Mouse (Mus musculus): Measurements from ENCODE around the gene Atp2b2. TPM values are rescaled to one million over a fixed set of nuclear protein-coding genes. Genes with fewer than 3 reads are reported as not detected.

Atp2b2 gene
- polyA plus RNA-seq, 1 experiment from 2014 or later: 1.2 TPM

DNA sequence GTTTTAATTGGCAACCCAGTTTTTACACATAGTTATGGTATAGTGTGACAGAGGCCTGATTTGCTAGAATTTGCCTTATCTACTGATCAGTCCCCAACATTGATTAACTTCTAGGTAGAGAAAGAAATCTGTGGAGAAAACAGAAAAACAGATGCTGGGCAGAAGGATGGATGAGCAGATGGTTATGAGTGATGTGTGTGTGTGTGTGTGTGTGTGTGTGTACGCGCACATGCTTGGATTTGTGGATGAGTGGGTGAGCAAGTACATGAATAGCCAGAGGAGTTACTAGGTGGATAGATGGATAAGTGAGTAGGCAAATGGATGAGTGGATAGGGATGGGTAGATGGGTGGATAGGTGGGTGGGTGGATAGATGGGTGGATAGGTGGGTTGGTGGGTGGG, 20.7 kb upstream of the Atp2b2 start:
- WGBS: 89% methylated on average over 2 of the region's 2 CpGs
- ATAC-seq (replicated peaks; ENCODE audit: low FRiP score, low TSS enrichment, low read depth): no peak
- H3K9me3 ChIP-seq (ENCODE audit: control insufficient read depth, low read length): no peaks in the 10 kb centered on the region

DNA sequence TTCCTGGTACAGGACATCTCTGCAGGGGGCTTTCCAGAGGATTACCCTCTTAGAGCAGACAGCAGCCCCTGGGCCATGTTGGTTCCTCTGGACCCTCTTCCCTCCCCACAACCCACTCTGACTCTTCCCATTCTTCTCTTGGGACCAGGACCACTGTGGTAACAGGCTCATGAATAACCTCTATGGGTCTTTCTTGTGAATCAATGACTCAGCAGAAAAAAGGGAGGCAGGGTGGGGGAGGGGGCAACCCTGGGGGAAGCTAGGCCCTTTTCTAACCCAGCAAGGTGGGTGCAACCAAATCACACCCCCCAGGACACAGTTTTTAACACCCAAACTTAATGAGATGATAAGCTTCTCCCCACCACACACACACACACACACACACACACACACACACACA, 20.3 kb upstream of the Atp2b2 start:
- no peaks in the 10 kb centered on the region for H3K36me3 ChIP-seq (ENCODE audit: control insufficient read depth, insufficient read depth, low read length)
- no peak overlapping the region for H3K9ac ChIP-seq (ENCODE audit: low read length)
- H3K4me2 ChIP-seq (ENCODE audit: low read length): no peak overlapping the region
- H3K4me1 ChIP-seq (replicated peaks; ENCODE audit: control insufficient read depth, insufficient read depth, low read length): no peaks in the 10 kb centered on the region
- no peaks in the 10 kb centered on the region for H3K27me3 ChIP-seq (replicated peaks; ENCODE audit: control insufficient read depth, insufficient read depth, low read length)
- H3K9me3 ChIP-seq (ENCODE audit: control insufficient read depth, low read length): no peaks in the 10 kb centered on the region
- H3K27ac ChIP-seq (ENCODE audit: low read depth): no peak overlapping the region
- no peak for ATAC-seq (replicated peaks; ENCODE audit: low FRiP score, low TSS enrichment, low read depth)
- no peak for DNase-seq (ENCODE audit: low spot score)
- H3K4me3 ChIP-seq (ENCODE audit: low read depth, low read length): no peak overlapping the region

More for the DNA sequence above, 20.7 kb upstream of the Atp2b2 start:
- Histone ChIP-seq H3K4me1 (replicated peaks; ENCODE audit: control insufficient read depth, insufficient read depth, low read length) (no peaks in the 10 kb centered on the region), H3K36me3 (ENCODE audit: control insufficient read depth, insufficient read depth, low read length) (no peaks in the 10 kb centered on the region), H3K4me2 (ENCODE audit: low read length) (no peak overlapping the region), H3K4me3 (ENCODE audit: low read depth, low read length) (no peak overlapping the region), H3K27ac (ENCODE audit: low read depth) (no peak overlapping the region), H3K9ac (ENCODE audit: low read length) (no peak overlapping the region), H3K27me3 (replicated peaks; ENCODE audit: control insufficient read depth, insufficient read depth, low read length) (no peaks in the 10 kb centered on the region)
- no peak for DNase-seq (ENCODE audit: low spot score)

DNA sequence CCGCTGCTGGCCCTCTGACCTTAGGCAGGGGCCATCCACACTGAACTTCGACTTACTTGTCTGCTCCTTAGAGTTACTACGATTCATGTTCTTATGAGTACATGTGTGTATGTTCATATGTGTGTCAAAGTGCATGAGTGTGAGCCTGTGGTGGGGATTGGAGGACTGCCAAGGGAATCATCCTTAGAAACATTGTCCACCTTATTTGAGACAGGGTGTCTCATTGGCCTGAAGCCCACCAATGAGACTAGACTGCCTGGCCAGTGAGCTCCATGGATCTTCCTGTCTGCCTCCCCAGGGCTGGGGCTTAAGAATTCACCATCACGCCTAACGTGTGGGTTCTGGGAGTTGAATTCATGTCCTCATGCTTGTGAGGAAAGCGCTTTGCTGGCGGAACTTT, 16.8 kb upstream of the Atp2b2 start:
- Histone ChIP-seq H3K4me1 (replicated peaks; ENCODE audit: control insufficient read depth, insufficient read depth, low read length) (no peaks in the 10 kb centered on the region), H3K9me3 (ENCODE audit: control insufficient read depth, low read length) (no peaks in the 10 kb centered on the region), H3K4me2 (ENCODE audit: low read length) (no peak overlapping the region), H3K27ac (ENCODE audit: low read depth) (no peak overlapping the region), H3K27me3 (replicated peaks; ENCODE audit: control insufficient read depth, insufficient read depth, low read length) (no peaks in the 10 kb centered on the region), H3K36me3 (ENCODE audit: control insufficient read depth, insufficient read depth, low read length) (no peaks in the 10 kb centered on the region), H3K4me3 (ENCODE audit: low read depth, low read length) (no peak overlapping the region), H3K9ac (ENCODE audit: low read length) (no peak overlapping the region)
- no peak for DNase-seq (ENCODE audit: low spot score)
- ATAC-seq (replicated peaks; ENCODE audit: low FRiP score, low TSS enrichment, low read depth): no peak
- 78% methylated on average over 7 of the region's 7 CpGs for WGBS

DNA sequence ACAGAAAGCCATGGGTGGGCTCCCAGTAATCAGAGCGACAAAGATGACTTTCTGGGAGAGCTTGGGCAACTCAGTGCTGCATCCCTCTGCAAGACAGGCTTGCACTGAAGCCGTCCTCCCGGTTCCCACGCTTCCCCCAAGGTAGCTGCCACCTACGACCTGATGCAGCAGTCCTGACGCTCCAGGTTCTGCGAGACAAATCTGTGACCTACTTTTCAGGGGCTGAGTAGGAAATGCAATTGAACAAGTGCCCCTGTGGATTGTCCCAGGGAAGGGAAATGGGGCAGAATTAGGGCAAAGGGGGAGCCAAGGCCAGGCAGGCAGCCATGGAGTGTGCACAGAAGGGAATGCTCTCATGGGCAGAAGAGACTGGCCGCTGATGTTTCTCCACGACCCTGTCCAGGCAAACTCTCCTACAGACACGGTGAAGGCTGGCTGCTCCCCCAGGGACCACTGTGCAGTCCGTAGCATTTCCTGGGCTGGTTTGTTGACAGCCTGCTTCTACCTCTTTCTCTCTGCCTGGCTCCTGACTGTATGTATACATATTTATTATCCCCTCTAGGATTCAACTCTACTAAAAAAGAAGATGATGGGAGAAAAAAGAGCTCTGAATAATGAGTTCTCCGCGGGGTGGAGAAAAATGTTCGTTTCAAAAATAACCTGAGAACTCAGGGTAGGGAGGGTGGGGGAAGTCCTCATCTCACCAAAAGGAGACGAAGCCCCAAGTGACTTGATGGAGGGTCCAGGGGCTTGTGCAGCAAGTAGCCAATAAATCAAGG, 15.8 kb upstream of the Atp2b2 start:
- ATAC-seq (replicated peaks; ENCODE audit: low FRiP score, low TSS enrichment, low read depth): no peak
- Histone ChIP-seq H3K36me3 (ENCODE audit: control insufficient read depth, insufficient read depth, low read length) (no peaks in the 10 kb centered on the region), H3K4me3 (ENCODE audit: low read depth, low read length) (no peak overlapping the region), H3K4me2 (ENCODE audit: low read length) (no peak overlapping the region), H3K27ac (ENCODE audit: low read depth) (no peak overlapping the region), H3K9ac (ENCODE audit: low read length) (no peak overlapping the region), H3K4me1 (replicated peaks; ENCODE audit: control insufficient read depth, insufficient read depth, low read length) (no peaks in the 10 kb centered on the region), H3K9me3 (ENCODE audit: control insufficient read depth, low read length) (no peaks in the 10 kb centered on the region), H3K27me3 (replicated peaks; ENCODE audit: control insufficient read depth, insufficient read depth, low read length) (no peaks in the 10 kb centered on the region)
- 60% methylated on average over 15 of the region's 15 CpGs for WGBS
- no peak for DNase-seq (ENCODE audit: low spot score)

DNA sequence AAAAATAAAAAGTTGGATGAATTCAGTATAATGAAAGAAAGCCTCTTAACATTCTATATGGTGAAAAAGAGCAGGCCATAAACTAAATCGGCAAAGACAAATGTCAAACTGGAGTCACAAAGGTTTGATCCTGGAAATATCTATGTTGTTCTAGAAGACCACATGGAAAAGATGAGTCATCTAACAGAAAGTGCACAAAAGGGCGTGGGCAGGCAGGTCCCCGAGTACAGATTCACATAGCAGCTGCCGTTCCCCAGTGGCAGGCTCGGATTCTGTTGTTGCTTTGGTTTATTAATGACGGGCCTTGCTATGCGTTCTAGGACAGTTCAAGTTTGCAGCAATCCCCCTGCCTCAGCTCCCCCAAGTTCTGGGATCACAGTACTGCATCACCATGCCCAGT, 12.9 kb upstream of the Atp2b2 start:
- no peaks in the 10 kb centered on the region for H3K36me3 ChIP-seq (ENCODE audit: control insufficient read depth, insufficient read depth, low read length)
- H3K27ac ChIP-seq (ENCODE audit: low read depth): no peak overlapping the region
- WGBS: 78% methylated on average over 7 of the region's 7 CpGs
- H3K9me3 ChIP-seq (ENCODE audit: control insufficient read depth, low read length): no peaks in the 10 kb centered on the region
- no peak for ATAC-seq (replicated peaks; ENCODE audit: low FRiP score, low TSS enrichment, low read depth)
- H3K27me3 ChIP-seq (replicated peaks; ENCODE audit: control insufficient read depth, insufficient read depth, low read length): no peaks in the 10 kb centered on the region
- no peak overlapping the region for H3K4me3 ChIP-seq (ENCODE audit: low read depth, low read length)
- H3K4me2 ChIP-seq (ENCODE audit: low read length): no peak overlapping the region
- no peaks in the 10 kb centered on the region for H3K4me1 ChIP-seq (replicated peaks; ENCODE audit: control insufficient read depth, insufficient read depth, low read length)
- no peak for DNase-seq (ENCODE audit: low spot score)
- H3K9ac ChIP-seq (ENCODE audit: low read length): no peak overlapping the region

DNA sequence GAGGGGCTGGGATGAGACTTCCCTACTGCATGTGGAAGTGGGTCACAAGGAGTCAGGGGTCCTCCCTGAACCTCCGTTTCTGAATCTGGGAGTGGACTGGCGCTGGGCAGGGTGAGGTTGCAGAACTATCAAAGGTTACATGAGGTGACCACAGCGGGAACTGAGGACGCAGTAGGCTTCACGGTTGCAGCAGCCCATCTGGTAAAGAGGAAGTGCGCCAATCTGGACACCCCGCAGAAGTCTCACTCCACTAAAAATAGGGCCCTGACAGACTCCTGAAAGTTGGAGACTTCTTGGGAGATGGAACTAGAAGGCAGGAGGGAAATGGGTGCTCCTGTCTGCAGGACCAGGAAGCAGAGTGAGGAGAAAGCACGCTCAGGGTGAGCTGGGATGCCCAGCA, 2.5 kb upstream of the Atp2b2 start:
- no peak for DNase-seq (ENCODE audit: low spot score)
- Histone ChIP-seq H3K4me3 (ENCODE audit: low read depth, low read length) (no peak overlapping the region), H3K9ac (ENCODE audit: low read length) (no peak overlapping the region), H3K27me3 (replicated peaks; ENCODE audit: control insufficient read depth, insufficient read depth, low read length) (peaks cover 51% of the 10 kb centered on the region), H3K36me3 (ENCODE audit: control insufficient read depth, insufficient read depth, low read length) (no peaks in the 10 kb centered on the region), H3K27ac (ENCODE audit: low read depth) (no peak overlapping the region), H3K4me2 (ENCODE audit: low read length) (no peak overlapping the region), H3K9me3 (ENCODE audit: control insufficient read depth, low read length) (no peaks in the 10 kb centered on the region), H3K4me1 (replicated peaks; ENCODE audit: control insufficient read depth, insufficient read depth, low read length) (no peaks in the 10 kb centered on the region)
- 76% methylated on average over 8 of the region's 8 CpGs for WGBS
- no peak for ATAC-seq (replicated peaks; ENCODE audit: low FRiP score, low TSS enrichment, low read depth)

DNA sequence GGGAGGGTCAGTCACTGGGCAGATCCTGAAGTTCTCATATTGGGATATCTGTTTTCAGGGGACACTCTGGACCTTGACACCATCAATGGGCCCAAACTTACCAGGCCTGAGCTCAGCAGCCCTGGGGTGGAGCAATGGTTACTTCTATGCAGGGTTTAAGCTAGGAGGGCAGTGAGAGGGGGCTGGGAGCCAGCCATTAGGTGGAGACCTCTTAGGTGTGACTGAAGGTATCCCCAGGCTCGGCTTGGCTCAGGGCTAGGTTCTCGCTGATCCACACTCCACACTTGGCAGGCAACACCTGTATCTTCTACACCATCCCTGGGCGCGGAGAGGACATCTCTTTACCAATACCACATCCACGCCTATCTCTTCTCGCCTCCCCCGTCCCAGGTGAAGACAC, 423 bp upstream of the Atp2b2 start:
- H3K36me3 ChIP-seq (ENCODE audit: control insufficient read depth, insufficient read depth, low read length): no peaks in the 10 kb centered on the region
- no peak overlapping the region for H3K9ac ChIP-seq (ENCODE audit: low read length)
- no peak overlapping the region for H3K4me2 ChIP-seq (ENCODE audit: low read length)
- H3K4me1 ChIP-seq (replicated peaks; ENCODE audit: control insufficient read depth, insufficient read depth, low read length): no peaks in the 10 kb centered on the region
- no peaks in the 10 kb centered on the region for H3K9me3 ChIP-seq (ENCODE audit: control insufficient read depth, low read length)
- peaks cover 62% of the 10 kb centered on the region for H3K27me3 ChIP-seq (replicated peaks; ENCODE audit: control insufficient read depth, insufficient read depth, low read length)
- WGBS: 85% methylated on average over 7 of the region's 7 CpGs
- no peak overlapping the region for H3K4me3 ChIP-seq (ENCODE audit: low read depth, low read length)
- no peak overlapping the region for H3K27ac ChIP-seq (ENCODE audit: low read depth)
- ATAC-seq (replicated peaks; ENCODE audit: low FRiP score, low TSS enrichment, low read depth) (no peak), DNase-seq (ENCODE audit: low spot score) (no peak)

DNA sequence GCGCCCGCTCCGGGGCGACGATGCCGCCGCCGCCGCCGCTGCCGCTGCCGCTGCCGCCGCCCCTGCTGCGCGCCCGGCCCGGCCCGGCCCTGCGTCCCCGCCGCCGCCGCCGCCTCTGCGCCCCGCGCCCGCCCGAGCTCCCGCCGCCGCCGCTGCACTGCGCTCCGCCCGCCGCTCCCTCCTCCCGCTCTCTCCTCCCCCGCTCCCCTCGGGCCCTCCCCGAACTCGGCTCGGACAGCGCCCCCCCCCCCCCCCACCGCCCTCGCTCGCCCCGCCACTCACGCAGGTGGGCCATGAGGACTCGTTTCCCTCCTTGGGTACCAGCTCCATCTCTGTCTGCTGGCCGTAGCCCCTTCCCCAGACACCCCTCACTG, 515 bp downstream of the Atp2b2 start:
- Histone ChIP-seq H3K27ac (ENCODE audit: low read depth) (no peak overlapping the region), H3K4me1 (replicated peaks; ENCODE audit: control insufficient read depth, insufficient read depth, low read length) (no peaks in the 10 kb centered on the region), H3K9ac (ENCODE audit: low read length) (no peak overlapping the region), H3K4me2 (ENCODE audit: low read length) (peak overlapping the region; percentile 61), H3K27me3 (replicated peaks; ENCODE audit: control insufficient read depth, insufficient read depth, low read length) (peaks cover 66% of the 10 kb centered on the region), H3K36me3 (ENCODE audit: control insufficient read depth, insufficient read depth, low read length) (no peaks in the 10 kb centered on the region), H3K4me3 (ENCODE audit: low read depth, low read length) (peak overlapping the region; percentile 33), H3K9me3 (ENCODE audit: control insufficient read depth, low read length) (no peaks in the 10 kb centered on the region)
- ATAC-seq (replicated peaks; ENCODE audit: low FRiP score, low TSS enrichment, low read depth) (no peak), DNase-seq (ENCODE audit: low spot score) (no peak)
- 3% methylated on average over 12 of the region's 52 CpGs for WGBS
